Mouse (Mus musculus): ENCODE results near the gene Ugt1a9. TPM values are rescaled to one million over a fixed set of nuclear protein-coding genes. Genes with fewer than 3 reads are reported as not detected.
"Not testable (repeated sequence)": the region's sequence is repeated elsewhere in the genome, so short reads cannot be mapped to it uniquely, and the experiment has no call there.

Gene Ugt1a9
- polyA plus RNA-seq, 1 experiment from 2014 or later: not detected

DNA sequence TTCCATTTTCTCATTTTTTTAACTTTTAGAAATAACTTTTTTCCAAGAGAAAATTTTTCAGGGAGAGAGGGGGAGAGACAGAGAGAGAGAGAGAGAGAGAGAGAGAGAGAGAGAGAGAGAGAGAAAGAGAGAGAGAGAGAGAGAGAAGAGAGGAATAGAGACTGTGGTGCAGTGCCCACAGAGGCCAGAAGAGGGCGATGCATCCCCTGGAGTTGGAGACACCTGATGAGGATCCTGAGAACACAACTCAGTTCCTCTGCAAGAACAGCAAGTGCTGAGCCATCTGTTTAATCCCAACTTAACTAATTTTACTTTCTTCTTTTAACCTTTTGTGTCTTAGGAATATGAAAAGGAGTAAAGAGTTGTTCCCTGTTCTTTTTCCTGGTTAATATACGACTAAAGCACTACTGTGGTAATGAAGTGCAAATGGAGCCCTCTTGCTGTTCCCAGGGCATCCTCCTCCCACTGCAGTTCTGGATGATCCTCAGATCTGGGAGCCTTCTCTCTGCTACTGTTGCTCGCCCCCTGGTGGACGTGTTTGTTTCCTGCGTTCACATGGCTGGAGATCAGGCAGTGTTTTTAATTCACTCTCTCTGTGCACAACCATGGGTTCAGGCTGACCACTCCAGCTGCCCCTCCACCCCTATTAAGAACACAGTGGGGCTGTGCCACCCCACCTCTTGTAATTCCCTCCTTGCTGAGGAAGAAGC is 73.5 kb downstream of the Ugt1a9 start:
- not testable (repeated sequence) for H3K4me1 ChIP-seq (replicated peaks; ENCODE audit: control insufficient read depth, insufficient read depth, low read length); ATAC-seq; H3K27me3 ChIP-seq (replicated peaks; ENCODE audit: control insufficient read depth, insufficient read depth, low read length); H3K4me3 ChIP-seq (replicated peaks; ENCODE audit: low read length); H3K4me2 ChIP-seq (ENCODE audit: low read length); H3K36me3 ChIP-seq (ENCODE audit: control insufficient read depth, insufficient read depth); H3K9me3 ChIP-seq (ENCODE audit: control insufficient read depth, low read length); H3K9ac ChIP-seq (replicated peaks; ENCODE audit: low read depth, low read length); H3K27ac ChIP-seq (ENCODE audit: low read length)
- WGBS: 1% methylated on average over 4 of the region's 5 CpGs

DNA sequence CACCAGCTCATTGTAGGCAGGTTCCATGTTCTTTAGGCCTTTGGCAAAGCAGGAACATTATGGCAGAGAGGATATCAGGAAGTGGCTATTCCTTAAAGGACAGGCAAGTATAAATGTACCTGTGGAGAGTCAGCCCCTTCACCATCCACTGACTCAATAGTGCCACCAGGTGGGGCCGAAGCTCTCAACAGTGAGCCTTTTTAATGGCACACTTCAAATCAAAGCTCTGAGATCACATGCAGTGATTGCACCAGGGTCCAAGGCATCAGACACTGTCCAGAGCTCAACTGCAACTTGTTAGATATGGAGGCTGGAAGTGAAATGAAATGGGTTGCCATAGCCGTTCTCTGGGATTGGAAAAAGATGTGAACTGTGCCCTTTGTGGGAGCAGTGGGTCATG is 74.7 kb downstream of the Ugt1a9 start:
- not testable (repeated sequence) for ATAC-seq; H3K4me3 ChIP-seq (replicated peaks; ENCODE audit: low read length); H3K27me3 ChIP-seq (replicated peaks; ENCODE audit: control insufficient read depth, insufficient read depth, low read length); H3K4me2 ChIP-seq (ENCODE audit: low read length); H3K36me3 ChIP-seq (ENCODE audit: control insufficient read depth, insufficient read depth); H3K9me3 ChIP-seq (ENCODE audit: control insufficient read depth, low read length); H3K4me1 ChIP-seq (replicated peaks; ENCODE audit: control insufficient read depth, insufficient read depth, low read length); H3K9ac ChIP-seq (replicated peaks; ENCODE audit: low read depth, low read length); H3K27ac ChIP-seq (ENCODE audit: low read length)
- WGBS: 85% methylated on average over 2 of the region's 2 CpGs

DNA sequence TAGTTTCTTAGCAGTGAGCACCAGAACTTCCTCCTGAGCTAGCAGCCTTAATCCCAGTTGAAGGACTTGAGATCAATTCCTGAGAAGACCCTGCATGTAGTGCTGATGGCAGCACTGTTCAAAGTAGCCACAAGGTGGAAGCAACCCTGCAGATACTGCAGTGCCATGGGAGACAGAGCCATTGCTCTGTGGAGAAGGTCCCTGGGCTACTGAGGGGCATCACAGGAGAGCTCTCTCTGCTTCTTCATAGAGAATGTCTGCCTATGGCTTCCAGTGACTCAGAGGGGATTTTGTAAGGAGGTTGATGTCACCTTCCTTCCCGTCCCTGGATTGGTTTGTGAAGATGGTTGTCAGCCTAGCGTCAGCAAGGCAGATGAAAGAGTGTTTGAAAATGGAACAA is 79.5 kb downstream of the Ugt1a9 start:
- not testable (repeated sequence) for H3K9me3 ChIP-seq (ENCODE audit: control insufficient read depth, low read length); H3K36me3 ChIP-seq (ENCODE audit: control insufficient read depth, insufficient read depth); H3K27me3 ChIP-seq (replicated peaks; ENCODE audit: control insufficient read depth, insufficient read depth, low read length); H3K4me1 ChIP-seq (replicated peaks; ENCODE audit: control insufficient read depth, insufficient read depth, low read length); H3K9ac ChIP-seq (replicated peaks; ENCODE audit: low read depth, low read length); H3K4me2 ChIP-seq (ENCODE audit: low read length); H3K4me3 ChIP-seq (replicated peaks; ENCODE audit: low read length); ATAC-seq; H3K27ac ChIP-seq (ENCODE audit: low read length)
- WGBS: 68% methylated on average over 2 of the region's 2 CpGs

DNA sequence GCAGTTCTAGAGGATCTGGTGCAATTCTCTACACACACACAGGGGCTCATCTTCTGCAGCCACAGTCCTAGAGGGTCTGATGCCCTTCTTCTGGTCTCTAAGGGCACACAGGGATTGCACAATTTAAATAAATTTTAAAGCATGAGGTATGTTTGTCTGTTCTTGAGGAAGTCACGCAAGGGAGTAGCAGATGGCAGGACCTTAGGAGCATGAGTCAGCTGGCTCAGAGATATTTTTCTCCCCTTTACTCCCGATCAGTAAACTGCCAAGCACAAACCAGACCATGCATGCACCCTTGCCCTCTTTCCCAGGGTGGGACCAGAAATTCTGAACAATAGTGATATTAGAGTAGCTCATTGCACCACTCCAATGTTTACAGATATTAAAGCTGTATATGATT is 87.8 kb downstream of the Ugt1a9 start:
- no peaks in the 10 kb centered on the region for H3K9me3 ChIP-seq (ENCODE audit: control insufficient read depth, low read length)
- no peak overlapping the region for H3K4me3 ChIP-seq (replicated peaks; ENCODE audit: low read length)
- H3K9ac ChIP-seq (replicated peaks; ENCODE audit: low read depth, low read length): no peak overlapping the region
- no peak for ATAC-seq
- no peaks in the 10 kb centered on the region for H3K27me3 ChIP-seq (replicated peaks; ENCODE audit: control insufficient read depth, insufficient read depth, low read length)
- no peak overlapping the region for H3K27ac ChIP-seq (ENCODE audit: low read length)
- H3K4me1 ChIP-seq (replicated peaks; ENCODE audit: control insufficient read depth, insufficient read depth, low read length): no peaks in the 10 kb centered on the region
- no peak overlapping the region for H3K4me2 ChIP-seq (ENCODE audit: low read length)
- no peaks in the 10 kb centered on the region for H3K36me3 ChIP-seq (ENCODE audit: control insufficient read depth, insufficient read depth)
- WGBS: 95% methylated on average over 2 of the region's 2 CpGs

DNA sequence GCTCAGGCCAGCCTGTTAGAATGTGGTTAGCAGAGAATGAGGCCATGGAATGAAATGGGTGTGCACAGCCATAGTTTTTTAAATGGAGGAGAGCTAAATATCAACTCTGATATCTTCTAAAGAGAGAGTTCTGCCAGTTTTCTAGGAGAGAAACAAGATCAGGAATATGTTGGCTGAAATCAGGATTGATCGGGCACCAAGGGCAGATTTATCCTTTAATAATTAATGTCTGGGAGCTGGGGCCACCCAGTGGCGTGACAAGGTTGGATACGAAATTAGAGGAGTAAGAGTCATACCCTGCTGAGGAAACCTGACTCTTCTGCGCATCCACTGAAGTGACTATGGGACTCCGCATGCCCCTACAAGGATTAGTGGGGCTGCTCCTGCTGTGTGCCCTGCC is 95.1 kb downstream of the Ugt1a9 start, which contains the start of gene Ugt1a5:
Gene Ugt1a5 (plus strand): TSS at position 302 of the 400 bp plus-strand sequence.
- WGBS: 78% methylated on average over 5 of the region's 5 CpGs
- Histone ChIP-seq H3K9ac (replicated peaks; ENCODE audit: low read depth, low read length) (no peak within 1 kb of the TSS), H3K27me3 (replicated peaks; ENCODE audit: control insufficient read depth, insufficient read depth, low read length) (no peaks in the 10 kb centered on the region), H3K36me3 (ENCODE audit: control insufficient read depth, insufficient read depth) (no peaks in the 10 kb centered on the region), H3K27ac (ENCODE audit: low read length) (no peak within 1 kb of the TSS), H3K4me3 (replicated peaks; ENCODE audit: low read length) (no peak within 1 kb of the TSS), H3K9me3 (ENCODE audit: control insufficient read depth, low read length) (no peaks in the 10 kb centered on the region), H3K4me2 (ENCODE audit: low read length) (no peak within 1 kb of the TSS), H3K4me1 (replicated peaks; ENCODE audit: control insufficient read depth, insufficient read depth, low read length) (no peaks in the 10 kb centered on the region)
- ATAC-seq: no peak

DNA sequence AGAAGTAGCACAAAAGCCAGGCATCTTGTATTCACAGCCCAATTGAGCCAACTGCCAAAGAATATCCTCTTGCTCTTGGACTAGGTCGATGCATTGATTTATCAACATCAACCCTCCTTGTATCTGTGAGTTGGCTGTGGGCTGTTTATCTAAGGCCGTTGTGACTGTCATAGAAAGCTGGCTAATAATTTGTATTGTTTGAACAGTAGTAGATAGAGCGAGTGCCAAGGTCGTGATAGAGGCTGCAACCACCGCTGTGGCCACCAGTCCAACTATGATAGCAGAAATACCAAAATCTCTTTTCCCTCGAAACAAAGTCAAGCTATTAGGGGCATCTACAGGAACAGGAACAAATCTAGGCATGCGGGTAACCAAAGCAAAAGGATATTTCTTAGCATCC is 101.6 kb downstream of the Ugt1a9 start:
- H3K36me3 ChIP-seq (ENCODE audit: control insufficient read depth, insufficient read depth); H3K4me1 ChIP-seq (replicated peaks; ENCODE audit: control insufficient read depth, insufficient read depth, low read length); H3K4me3 ChIP-seq (replicated peaks; ENCODE audit: low read length); H3K4me2 ChIP-seq (ENCODE audit: low read length); H3K27ac ChIP-seq (ENCODE audit: low read length); H3K27me3 ChIP-seq (replicated peaks; ENCODE audit: control insufficient read depth, insufficient read depth, low read length); H3K9ac ChIP-seq (replicated peaks; ENCODE audit: low read depth, low read length); H3K9me3 ChIP-seq (ENCODE audit: control insufficient read depth, low read length); ATAC-seq: not testable (repeated sequence)
- 93% methylated on average over 5 of the region's 7 CpGs for WGBS

DNA sequence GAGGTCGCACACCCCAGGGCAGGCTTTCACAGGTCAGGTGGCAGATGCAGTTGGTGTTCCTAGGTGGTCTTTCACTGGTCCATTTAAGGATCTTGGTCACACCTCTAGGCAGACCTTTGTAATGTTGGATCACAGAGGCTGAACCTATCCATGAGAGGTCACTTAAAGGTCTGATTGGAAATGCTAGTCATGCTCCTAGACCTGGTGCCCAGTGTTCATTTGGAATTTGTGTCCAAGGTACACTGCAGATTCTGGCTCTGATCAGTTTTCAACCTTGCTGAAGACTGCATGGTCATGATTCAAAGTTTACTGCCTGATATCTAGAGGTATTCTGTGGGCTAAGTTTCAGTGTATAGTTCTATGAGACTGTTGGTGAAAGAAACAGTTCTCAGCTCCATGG is 109.1 kb downstream of the Ugt1a9 start:
- WGBS: 86% methylated on average over 1 of the region's 1 CpGs
- no peak for ATAC-seq
- H3K9ac ChIP-seq (replicated peaks; ENCODE audit: low read depth, low read length): no peak overlapping the region
- no peaks in the 10 kb centered on the region for H3K4me1 ChIP-seq (replicated peaks; ENCODE audit: control insufficient read depth, insufficient read depth, low read length)
- H3K27ac ChIP-seq (ENCODE audit: low read length): no peak overlapping the region
- H3K27me3 ChIP-seq (replicated peaks; ENCODE audit: control insufficient read depth, insufficient read depth, low read length): no peaks in the 10 kb centered on the region
- H3K4me2 ChIP-seq (ENCODE audit: low read length): no peak overlapping the region
- peaks cover 5% of the 10 kb centered on the region; the same call in 1 of the 2 replicates for H3K9me3 ChIP-seq (ENCODE audit: control insufficient read depth, low read length)
- no peak overlapping the region for H3K4me3 ChIP-seq (replicated peaks; ENCODE audit: low read length)
- no peaks in the 10 kb centered on the region for H3K36me3 ChIP-seq (ENCODE audit: control insufficient read depth, insufficient read depth)

DNA sequence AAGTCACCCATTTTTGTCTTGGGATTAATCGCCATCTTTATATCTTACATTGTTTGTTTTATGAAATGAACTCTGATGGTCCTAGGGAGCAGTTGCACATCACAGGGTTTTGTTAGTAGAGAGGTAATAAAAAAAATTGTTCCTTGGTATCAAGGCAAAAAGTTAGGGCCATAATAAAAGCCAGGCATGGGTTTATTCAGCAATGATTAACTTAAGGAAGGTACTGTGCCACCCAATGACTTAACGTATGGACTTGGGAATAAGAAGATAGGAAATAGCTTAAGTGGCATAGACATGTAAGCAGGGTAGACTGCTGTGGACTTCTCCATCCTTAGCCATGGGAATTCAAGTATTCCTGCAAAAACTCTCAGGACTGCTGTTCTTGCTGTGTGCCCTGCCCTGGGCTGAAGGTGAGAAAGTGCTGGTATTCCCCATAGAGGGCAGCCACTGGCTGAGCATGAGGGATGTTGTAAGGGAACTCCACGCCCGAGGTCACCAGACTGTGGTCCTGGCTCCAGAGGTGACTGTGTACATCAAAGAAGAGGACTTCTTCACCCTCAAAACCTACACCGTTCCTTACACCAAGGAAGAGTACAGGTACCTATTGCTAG is 115.8 kb downstream of the Ugt1a9 start:
- H3K4me3 ChIP-seq (replicated peaks; ENCODE audit: low read length): no peak overlapping the region
- H3K9me3 ChIP-seq (ENCODE audit: control insufficient read depth, low read length): no peaks in the 10 kb centered on the region
- H3K36me3 ChIP-seq (ENCODE audit: control insufficient read depth, insufficient read depth): no peaks in the 10 kb centered on the region
- ATAC-seq: no peak
- no peak overlapping the region for H3K27ac ChIP-seq (ENCODE audit: low read length)
- WGBS: 92% methylated on average over 5 of the region's 5 CpGs
- H3K9ac ChIP-seq (replicated peaks; ENCODE audit: low read depth, low read length): no peak overlapping the region
- no peaks in the 10 kb centered on the region for H3K4me1 ChIP-seq (replicated peaks; ENCODE audit: control insufficient read depth, insufficient read depth, low read length)
- 0 out of 2 replicates have a peak, but pooled peaks cover 3% of the 10 kb centered on the region for H3K27me3 ChIP-seq (replicated peaks; ENCODE audit: control insufficient read depth, insufficient read depth, low read length)
- H3K4me2 ChIP-seq (ENCODE audit: low read length): no peak overlapping the region

DNA sequence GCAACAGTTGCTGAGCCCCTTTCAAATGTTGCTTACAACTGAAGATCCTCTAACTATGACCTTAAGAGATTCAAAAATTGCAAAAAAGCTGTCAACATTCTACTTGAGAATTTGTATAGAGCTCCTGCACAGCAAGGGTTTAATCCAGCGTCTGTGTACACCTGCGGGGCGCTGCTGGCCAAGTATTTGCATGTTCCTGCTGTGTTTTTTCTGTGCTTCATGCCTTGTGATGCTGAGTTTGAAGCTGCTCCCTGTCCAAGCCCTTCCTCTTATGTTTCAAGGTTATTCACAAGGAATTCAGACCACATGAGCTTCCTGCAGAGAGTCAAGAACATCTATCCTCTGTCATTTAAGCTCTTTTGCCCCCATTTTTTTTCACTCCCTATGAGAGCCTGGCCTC is 121.5 kb downstream of the Ugt1a9 start:
- Histone ChIP-seq H3K9ac (replicated peaks; ENCODE audit: low read depth, low read length) (no peak overlapping the region), H3K4me2 (ENCODE audit: low read length) (no peak overlapping the region), H3K9me3 (ENCODE audit: control insufficient read depth, low read length) (no peaks in the 10 kb centered on the region), H3K36me3 (ENCODE audit: control insufficient read depth, insufficient read depth) (no peaks in the 10 kb centered on the region), H3K27me3 (replicated peaks; ENCODE audit: control insufficient read depth, insufficient read depth, low read length) (no peaks in the 10 kb centered on the region), H3K4me3 (replicated peaks; ENCODE audit: low read length) (no peak overlapping the region), H3K4me1 (replicated peaks; ENCODE audit: control insufficient read depth, insufficient read depth, low read length) (no peaks in the 10 kb centered on the region), H3K27ac (ENCODE audit: low read length) (no peak overlapping the region)
- 70% methylated on average over 3 of the region's 3 CpGs for WGBS
- ATAC-seq: no peak
